Mouse (Mus musculus) embryonic facial prominence, embryonic 10.5 days (tissue): ENCODE data around the gene Peli2. TPM values are rescaled to one million over a fixed set of nuclear protein-coding genes. Genes with fewer than 3 reads are reported as not detected.
A peak's percentile ranks its signal among the peaks of the same experiment; 100 is the strongest.

ENCODE experiments used
- DNase-seq: peaks from one replicate; pipeline ENCODE4 v3.0.0-alpha.2; 2017; ENCODE audit warnings: low spot score
- H3K27ac ChIP-seq: fragments of 300-500 bp; sonication (generic); replicated peaks from 2 replicates; pipeline ENCODE4 v1.5.1; 2016; ENCODE audit warnings: mild to moderate bottlenecking
- H3K27me3 ChIP-seq: fragments of 300-500 bp; sonication (generic); replicated peaks from 2 replicates; pipeline ENCODE4 v1.6.1; 2016; ENCODE audit warnings: low read depth, mild to moderate bottlenecking; ENCODE audit not compliant: poor library complexity, severe bottlenecking
- H3K36me3 ChIP-seq: fragments of 300-500 bp; sonication (generic); replicated peaks from 2 replicates; pipeline ENCODE4 v1.6.1; 2016; ENCODE audit warnings: mild to moderate bottlenecking, moderate library complexity
- H3K4me1 ChIP-seq: fragments of 300-500 bp; sonication (generic); 2 replicates; pipeline ENCODE4 v1.6.1; 2016
- H3K4me3 ChIP-seq: fragments of 300-500 bp; sonication (generic); 2 replicates; pipeline ENCODE4 v1.5.1; 2016; ENCODE audit warnings: mild to moderate bottlenecking, moderate library complexity
- H3K9me3 ChIP-seq: fragments of 300-500 bp; sonication (generic); 2 replicates; pipeline ENCODE4 v1.6.1; 2016; ENCODE audit warnings: mild to moderate bottlenecking
- WGBS: fragments of 180-500 bp; shearing (Covaris S2); methylation state at CpG from one replicate; pipeline ENCODE4 v1.1.7; 2016; 5-methylcytosine and 5-hydroxymethylcytosine counted together
- polyA plus RNA-seq: library from polyadenylated mRNA; unstranded; fragments of >200 nt; fragmentation: Nextera tagmentation; extraction: Ambion mirVana; gene quantifications from 2 replicates; pipeline ENCODE4 v1.2.1, GENCODE M21; 2016

Gene Peli2
- polyA plus RNA-seq, 1 experiment from 2014 or later, result 8.0 TPM

- 86% methylated on average over 7 of the region's 7 CpGs for WGBS
- Histone ChIP-seq H3K4me1 (no peaks in the 10 kb centered on the region), H3K36me3 (no peaks in the 10 kb centered on the region), H3K4me3 (no peak overlapping the region), H3K9me3 (peaks cover 1% of the 10 kb centered on the region; the same call in 1 of the 2 replicates), H3K27me3 (no peaks in the 10 kb centered on the region), H3K27ac (no peak overlapping the region)
- no peak for DNase-seq
Measured at GRCm38 (mm10) chr14:48106453-48106852, 14.2 kb upstream of the Peli2 start.

- H3K4me3 ChIP-seq, result no peak overlapping the region
- WGBS, result 77% methylated on average over 5 of the region's 5 CpGs
- peaks cover 14% of the 10 kb centered on the region; the same call in 1 of the 2 replicates for H3K27me3 ChIP-seq
- no peak for DNase-seq
- peaks cover 39% of the 10 kb centered on the region for H3K4me1 ChIP-seq
- no peaks in the 10 kb centered on the region for H3K9me3 ChIP-seq
- no peaks in the 10 kb centered on the region for H3K36me3 ChIP-seq
- no peak overlapping the region for H3K27ac ChIP-seq
Measured at GRCm38 (mm10) chr14:48117986-48118385, 2.6 kb upstream of the Peli2 start.

- no peaks in the 10 kb centered on the region for H3K9me3 ChIP-seq
- H3K4me1 ChIP-seq, result peaks cover 50% of the 10 kb centered on the region
- no peak overlapping the region for H3K27ac ChIP-seq
- H3K4me3 ChIP-seq, result peak overlapping the region; percentile 92
- WGBS, result 6% methylated on average over 9 of the region's 9 CpGs
- no peak for DNase-seq
- peaks cover 14% of the 10 kb centered on the region; the same call in 1 of the 2 replicates for H3K27me3 ChIP-seq
- H3K36me3 ChIP-seq, result no peaks in the 10 kb centered on the region
Measured at GRCm38 (mm10) chr14:48119012-48119647, 1.5 kb upstream of the Peli2 start.

GRCm38 (mm10) chr14:48119648-48120270 is 864 bp upstream of the Peli2 start:
- H3K4me3 ChIP-seq, result peak overlapping the region; percentile 92
- no peak for DNase-seq
- H3K27ac ChIP-seq, result no peak overlapping the region
- 7% methylated on average over 17 of the region's 17 CpGs for WGBS
- H3K4me1 ChIP-seq, result peaks cover 56% of the 10 kb centered on the region
- no peaks in the 10 kb centered on the region for H3K9me3 ChIP-seq
- H3K36me3 ChIP-seq, result no peaks in the 10 kb centered on the region
- H3K27me3 ChIP-seq, result peaks cover 17% of the 10 kb centered on the region; the same call in 1 of the 2 replicates

GRCm38 (mm10) chr14:48120443-48120751 is 226 bp upstream of the Peli2 start:
- no peak for DNase-seq
- peaks cover 63% of the 10 kb centered on the region for H3K4me1 ChIP-seq
- peak overlapping the region; percentile 92 for H3K4me3 ChIP-seq
- H3K27ac ChIP-seq, result peak overlapping the region; percentile 95
- 0% methylated on average over 10 of the region's 10 CpGs for WGBS
- no peaks in the 10 kb centered on the region for H3K36me3 ChIP-seq
- no peaks in the 10 kb centered on the region for H3K9me3 ChIP-seq
- H3K27me3 ChIP-seq, result peaks cover 17% of the 10 kb centered on the region; the same call in 1 of the 2 replicates

GRCm38 (mm10) chr14:48121529-48122517 is 1.2 kb downstream of the Peli2 start:
- Histone ChIP-seq H3K4me3 (peak overlapping the region; percentile 92), H3K9me3 (no peaks in the 10 kb centered on the region), H3K4me1 (peaks cover 77% of the 10 kb centered on the region), H3K27ac (peak overlapping the region; percentile 95), H3K36me3 (no peaks in the 10 kb centered on the region), H3K27me3 (peaks cover 17% of the 10 kb centered on the region; the same call in 1 of the 2 replicates)
- WGBS, result under 1% methylated on average over 32 of the region's 32 CpGs
- DNase-seq, result peak; percentile 63

- no peak for DNase-seq
- Histone ChIP-seq H3K27ac (no peak overlapping the region), H3K36me3 (no peaks in the 10 kb centered on the region), H3K9me3 (no peaks in the 10 kb centered on the region), H3K4me3 (no peak overlapping the region), H3K4me1 (peaks cover 87% of the 10 kb centered on the region), H3K27me3 (peaks cover 4% of the 10 kb centered on the region; the same call in 1 of the 2 replicates)
- 45% methylated on average over 5 of the region's 5 CpGs for WGBS
Measured at GRCm38 (mm10) chr14:48124011-48124410, 3.4 kb downstream of the Peli2 start.

GRCm38 (mm10) chr14:48124816-48125215 is 4.2 kb downstream of the Peli2 start:
- H3K4me3 ChIP-seq, result no peak overlapping the region
- 0 out of 2 replicates have a peak, but pooled peaks cover under 1% of the 10 kb centered on the region for H3K36me3 ChIP-seq
- H3K27ac ChIP-seq, result no peak overlapping the region
- no peaks in the 10 kb centered on the region for H3K9me3 ChIP-seq
- 0 out of 2 replicates have a peak, but pooled peaks cover 3% of the 10 kb centered on the region for H3K27me3 ChIP-seq
- H3K4me1 ChIP-seq, result peaks cover 85% of the 10 kb centered on the region
- WGBS, result 72% methylated on average over 4 of the region's 4 CpGs
- no peak for DNase-seq

GRCm38 (mm10) chr14:48125971-48126370 is 5.3 kb downstream of the Peli2 start:
- H3K27me3 ChIP-seq, result 0 out of 2 replicates have a peak, but pooled peaks cover 3% of the 10 kb centered on the region
- H3K4me3 ChIP-seq, result no peak overlapping the region
- H3K27ac ChIP-seq, result no peak overlapping the region
- no peaks in the 10 kb centered on the region for H3K9me3 ChIP-seq
- H3K4me1 ChIP-seq, result peaks cover 87% of the 10 kb centered on the region
- 0 out of 2 replicates have a peak, but pooled peaks cover 2% of the 10 kb centered on the region for H3K36me3 ChIP-seq
- DNase-seq, result no peak
- 87% methylated on average over 6 of the region's 6 CpGs for WGBS

GRCm38 (mm10) chr14:48126931-48127330 is 6.3 kb downstream of the Peli2 start:
- no peaks in the 10 kb centered on the region for H3K9me3 ChIP-seq
- no peak overlapping the region for H3K4me3 ChIP-seq
- H3K4me1 ChIP-seq, result peaks cover 95% of the 10 kb centered on the region
- 0 out of 2 replicates have a peak overlapping the region, but pooled peaks have one; percentile 10 for H3K27ac ChIP-seq
- 0 out of 2 replicates have a peak, but pooled peaks cover 3% of the 10 kb centered on the region for H3K27me3 ChIP-seq
- 69% methylated on average over 4 of the region's 4 CpGs for WGBS
- H3K36me3 ChIP-seq, result 0 out of 2 replicates have a peak, but pooled peaks cover 2% of the 10 kb centered on the region
- DNase-seq, result no peak

- WGBS, result 60% methylated on average over 8 of the region's 8 CpGs
- DNase-seq, result no peak
- peaks cover 94% of the 10 kb centered on the region for H3K4me1 ChIP-seq
- H3K27ac ChIP-seq, result no peak overlapping the region
- 0 out of 2 replicates have a peak, but pooled peaks cover 3% of the 10 kb centered on the region for H3K27me3 ChIP-seq
- 0 out of 2 replicates have a peak, but pooled peaks cover 2% of the 10 kb centered on the region for H3K36me3 ChIP-seq
- H3K4me3 ChIP-seq, result no peak overlapping the region
- H3K9me3 ChIP-seq, result no peaks in the 10 kb centered on the region
Measured at GRCm38 (mm10) chr14:48127609-48128185, 7.1 kb downstream of the Peli2 start.

GRCm38 (mm10) chr14:48128701-48129100 is 8.1 kb downstream of the Peli2 start:
- Histone ChIP-seq H3K27me3 (0 out of 2 replicates have a peak, but pooled peaks cover 3% of the 10 kb centered on the region), H3K9me3 (no peaks in the 10 kb centered on the region), H3K27ac (no peak overlapping the region), H3K36me3 (0 out of 2 replicates have a peak, but pooled peaks cover 2% of the 10 kb centered on the region), H3K4me1 (peaks cover 94% of the 10 kb centered on the region), H3K4me3 (no peak overlapping the region)
- WGBS, result 91% methylated on average over 5 of the region's 5 CpGs
- DNase-seq, result no peak
